Mouse (Mus musculus) lung, postnatal 0 days (tissue): ENCODE results near the gene 2010111I01Rik. TPM values are rescaled to one million over a fixed set of nuclear protein-coding genes. Genes with fewer than 3 reads are reported as not detected.

ENCODE experiments used
- ATAC-seq: fragments of 200-750 bp; cut with Nextera tagmentation; 2 replicates; pipeline ENCODE4 v1.8.0; 2017; ENCODE audit warnings: moderate library complexity
- DNase-seq: peaks from one replicate; pipeline ENCODE4 v3.0.0-alpha.2; 2016; ENCODE audit warnings: low spot score
- H3K27ac ChIP-seq: fragments of 300-500 bp; sonication (generic); 2 replicates; pipeline ENCODE4 v1.5.1; 2014; ENCODE audit warnings: antibody characterized with exemption, mild to moderate bottlenecking, low read length, mixed read lengths
- H3K27me3 ChIP-seq: fragments of 300-500 bp; sonication (generic); replicated peaks from 2 replicates; pipeline ENCODE4 v1.6.1; 2014; ENCODE audit warnings: low read length, mixed read lengths; ENCODE audit not compliant: insufficient read depth
- H3K36me3 ChIP-seq: fragments of 300-500 bp; sonication (generic); 2 replicates; pipeline ENCODE4 v1.6.1; 2014; ENCODE audit warnings: low read length, mixed read lengths; ENCODE audit not compliant: insufficient read depth
- H3K4me1 ChIP-seq: fragments of 300-500 bp; sonication (generic); 2 replicates; pipeline ENCODE4 v1.6.1; 2014; ENCODE audit warnings: antibody characterized with exemption, low read depth, low read length, mixed read lengths; ENCODE audit not compliant: insufficient read depth
- H3K4me2 ChIP-seq: fragments of 300-500 bp; sonication (generic); replicated peaks from 2 replicates; pipeline ENCODE4 v1.6.1; 2014; ENCODE audit warnings: low read depth, mild to moderate bottlenecking, low read length, moderate library complexity, mixed read lengths
- H3K4me3 ChIP-seq: fragments of 300-500 bp; sonication (generic); 2 replicates; pipeline ENCODE4 v1.5.1; 2014; ENCODE audit warnings: low read depth, low read length
- H3K9ac ChIP-seq: fragments of 300-500 bp; sonication (generic); replicated peaks from 2 replicates; pipeline ENCODE4 v1.6.1; 2014; ENCODE audit warnings: low read depth, mild to moderate bottlenecking
- H3K9me3 ChIP-seq: fragments of 300-500 bp; sonication (generic); 2 replicates; pipeline ENCODE4 v1.6.1; 2016; ENCODE audit warnings: low read length, mixed read lengths
- CTCF ChIP-seq: IDR thresholded peaks from 2 replicates; pipeline ENCODE4 v1.5.1; 2016; ENCODE audit warnings: antibody characterized with exemption, mild to moderate bottlenecking
- EP300 ChIP-seq: IDR thresholded peaks from 2 replicates; pipeline ENCODE4 v1.6.1; 2016; ENCODE audit warnings: antibody characterized with exemption, mild to moderate bottlenecking, control low read depth
- WGBS: fragments of 180-500 bp; shearing (Covaris S2); extraction: QIAGEN DNeasy Blood & Tissue Kit; methylation state at CpG from one replicate; pipeline ENCODE4 v1.1.7; 2014; 5-methylcytosine and 5-hydroxymethylcytosine counted together
- polyA plus RNA-seq: library from polyadenylated mRNA; unstranded; fragments of >200 nt; fragmentation: Nextera tagmentation; extraction: Ambion mirVana; gene quantifications from 2 replicates; pipeline ENCODE4 v1.2.1, GENCODE M21; 2015

Gene 2010111I01Rik
- polyA plus RNA-seq, 1 experiment from 2014 or later, result 130 TPM

GRCm38 (mm10) chr13:63223026-63223770 is 258.5 kb downstream of the 2010111I01Rik start:
- Histone ChIP-seq H3K9ac (no peak overlapping the region), H3K4me3 (no peak overlapping the region), H3K4me1 (no peaks in the 10 kb centered on the region), H3K9me3 (no peaks in the 10 kb centered on the region), H3K27me3 (no peaks in the 10 kb centered on the region), H3K36me3 (no peaks in the 10 kb centered on the region), H3K4me2 (no peak overlapping the region), H3K27ac (no peak overlapping the region)
- no peak for TF ChIP-seq CTCF
- no peak for TF ChIP-seq EP300
- ATAC-seq, result no peak
- no peak for DNase-seq
- WGBS, result 96% methylated on average over 7 of the region's 8 CpGs

GRCm38 (mm10) chr13:63225796-63226583 is 261.3 kb downstream of the 2010111I01Rik start:
- no peak overlapping the region for H3K9ac ChIP-seq
- DNase-seq, result no peak
- no peak overlapping the region for H3K4me2 ChIP-seq
- H3K27ac ChIP-seq, result no peak overlapping the region
- H3K36me3 ChIP-seq, result no peaks in the 10 kb centered on the region
- no peaks in the 10 kb centered on the region; the same call in 1 of the 2 replicates for H3K4me1 ChIP-seq
- TF ChIP-seq CTCF (no peak), EP300 (no peak)
- no peaks in the 10 kb centered on the region for H3K27me3 ChIP-seq
- ATAC-seq, result peak; percentile 44; the same call in 1 of the 2 replicates
- no peak overlapping the region for H3K4me3 ChIP-seq
- 68% methylated on average over 8 of the region's 8 CpGs for WGBS
- no peaks in the 10 kb centered on the region for H3K9me3 ChIP-seq

- Histone ChIP-seq H3K4me1 (no peaks in the 10 kb centered on the region; the same call in 1 of the 2 replicates), H3K27ac (no peak overlapping the region), H3K36me3 (no peaks in the 10 kb centered on the region), H3K4me2 (no peak overlapping the region), H3K9ac (no peak overlapping the region), H3K4me3 (no peak overlapping the region), H3K27me3 (no peaks in the 10 kb centered on the region), H3K9me3 (no peaks in the 10 kb centered on the region)
- TF ChIP-seq EP300 (no peak), CTCF (no peak)
- ATAC-seq (no peak), DNase-seq (no peak)
- 81% methylated on average over 3 of the region's 3 CpGs for WGBS
These were observed 263.1 kb downstream of the 2010111I01Rik start for GRCm38 (mm10) chr13:63227785-63228184.

- peaks cover 4% of the 10 kb centered on the region; the same call in 1 of the 2 replicates for H3K4me1 ChIP-seq
- H3K9me3 ChIP-seq, result no peaks in the 10 kb centered on the region
- no peak overlapping the region for H3K4me3 ChIP-seq
- ATAC-seq, result peak; percentile 54
- no peak overlapping the region for H3K4me2 ChIP-seq
- no peaks in the 10 kb centered on the region for H3K27me3 ChIP-seq
- TF ChIP-seq EP300 (no peak), CTCF (no peak)
- DNase-seq, result no peak
- H3K36me3 ChIP-seq, result no peaks in the 10 kb centered on the region
- H3K9ac ChIP-seq, result no peak overlapping the region
- 44% methylated on average over 7 of the region's 7 CpGs for WGBS
- peak overlapping the region; percentile 34 for H3K27ac ChIP-seq
These were observed 266.4 kb downstream of the 2010111I01Rik start for GRCm38 (mm10) chr13:63230955-63231701.

GRCm38 (mm10) chr13:63231702-63232070 is 267.0 kb downstream of the 2010111I01Rik start:
- DNase-seq (no peak), ATAC-seq (peak; percentile 72)
- H3K27me3 ChIP-seq, result no peaks in the 10 kb centered on the region
- H3K4me1 ChIP-seq, result peaks cover 5% of the 10 kb centered on the region; the same call in 1 of the 2 replicates
- no peak overlapping the region for H3K9ac ChIP-seq
- WGBS, result 19% methylated on average over 3 of the region's 3 CpGs
- no peaks in the 10 kb centered on the region for H3K36me3 ChIP-seq
- no peak overlapping the region for H3K4me3 ChIP-seq
- no peak overlapping the region for H3K4me2 ChIP-seq
- no peaks in the 10 kb centered on the region for H3K9me3 ChIP-seq
- TF ChIP-seq EP300 (no peak), CTCF (no peak)
- peak overlapping the region; percentile 34 for H3K27ac ChIP-seq

- H3K36me3 ChIP-seq, result no peaks in the 10 kb centered on the region
- no peak for DNase-seq
- no peaks in the 10 kb centered on the region for H3K9me3 ChIP-seq
- H3K9ac ChIP-seq, result no peak overlapping the region
- no peak overlapping the region for H3K4me2 ChIP-seq
- H3K4me3 ChIP-seq, result no peak overlapping the region
- ATAC-seq, result 0 out of 2 replicates have a peak, but pooled peaks have one; percentile 29
- WGBS, result 50% methylated on average over 2 of the region's 2 CpGs
- H3K4me1 ChIP-seq, result peaks cover 5% of the 10 kb centered on the region; the same call in 1 of the 2 replicates
- no peaks in the 10 kb centered on the region for H3K27me3 ChIP-seq
- H3K27ac ChIP-seq, result no peak overlapping the region
- TF ChIP-seq CTCF (no peak), EP300 (no peak)
These were observed 267.9 kb downstream of the 2010111I01Rik start for GRCm38 (mm10) chr13:63232558-63232957.
